Mouse (Mus musculus) MEL (cell line): ENCODE data around the gene Ubap2l. TPM values are rescaled to one million over a fixed set of nuclear protein-coding genes. Genes with fewer than 3 reads are reported as not detected.

Source experiments
- DNase-seq: peaks from one replicate; pipeline ENCODE4 v3.0.0; 2011; ENCODE audit warnings: low read depth, low spot score
- H3K27ac ChIP-seq: 2 replicates; pipeline ENCODE4 v1.5.1; 2012; ENCODE audit warnings: low read depth, mild to moderate bottlenecking, control low read depth, low read length, moderate library complexity; ENCODE audit not compliant: control insufficient read depth
- H3K27me3 ChIP-seq, 2 experiments: fragments of 150-350 bp in 1 of 2; sonication (generic) in 1 of 2; 2 replicates each; pipeline ENCODE4 v1.6.1; 2012; ENCODE audit warnings: low read length in 2 of 2, mild to moderate bottlenecking in 2 of 2, improper control_type of control experiment in 1 of 2, moderate library complexity in 1 of 2; ENCODE audit not compliant: insufficient read depth in 2 of 2, control insufficient read depth in 1 of 2
- H3K36me3 ChIP-seq, 2 experiments: 2 replicates each; pipeline ENCODE4 v1.6.1; 2012 to 2014; ENCODE audit warnings: low read length in 2 of 2, improper control_type of control experiment in 1 of 2, inconsistent platforms in 1 of 2, mild to moderate bottlenecking in 1 of 2; ENCODE audit not compliant: insufficient read depth in 2 of 2, control insufficient read depth in 1 of 2
- H3K4me1 ChIP-seq, 2 experiments: fragments of 150-350 bp in 1 of 2; sonication (generic) in 1 of 2; 2 replicates each; pipeline ENCODE4 v1.6.1; 2012; ENCODE audit warnings: low read length in 2 of 2, improper control_type of control experiment in 1 of 2, mild to moderate bottlenecking in 1 of 2; ENCODE audit not compliant: insufficient read depth in 2 of 2, control insufficient read depth in 1 of 2
- H3K4me3 ChIP-seq, 2 experiments: fragments of 150-350 bp in 1 of 2; sonication (generic) in 1 of 2; 2 replicates each; pipeline ENCODE4 v1.5.1; 2012; ENCODE audit warnings: low read depth in 2 of 2, low read length in 2 of 2, mild to moderate bottlenecking in 2 of 2, moderate library complexity in 2 of 2, control low read depth in 1 of 2, improper control_type of control experiment in 1 of 2; ENCODE audit not compliant: control insufficient read depth in 1 of 2, insufficient read depth in 1 of 2
- H3K79me2 ChIP-seq: 2 replicates; pipeline ENCODE4 v1.6.1; 2012; ENCODE audit warnings: mild to moderate bottlenecking, low read length, moderate library complexity; ENCODE audit not compliant: control insufficient read depth, poor library complexity, insufficient read depth
- H3K9ac ChIP-seq: 2 replicates; pipeline ENCODE4 v1.6.1; 2012; ENCODE audit warnings: low read depth, mild to moderate bottlenecking, control low read depth, low read length, moderate library complexity; ENCODE audit not compliant: control insufficient read depth, poor library complexity, severe bottlenecking
- H3K9me3 ChIP-seq: fragments of 150-350 bp; sonication (generic); replicated peaks from 2 replicates; pipeline ENCODE4 v1.6.1; 2012; ENCODE audit warnings: mild to moderate bottlenecking, low read length, improper control_type of control experiment, moderate library complexity; ENCODE audit not compliant: insufficient read depth
- CHD2 ChIP-seq: IDR thresholded peaks from 2 replicates; pipeline ENCODE4 v1.6.1; 2011; ENCODE audit warnings: low read length, improper control_type of control experiment
- CTCF ChIP-seq, 3 experiments: IDR thresholded peaks in 2 of 3; conservative IDR thresholded peaks in 1 of 3; 2 replicates each; pipeline ENCODE4 v1.5.1; 2011 to 2012; ENCODE audit warnings: low read length in 3 of 3, low read depth in 2 of 3, mild to moderate bottlenecking in 2 of 3, improper control_type of control experiment in 1 of 3, inconsistent platforms in 1 of 3, mixed read lengths in 1 of 3, moderate library complexity in 1 of 3; ENCODE audit not compliant: control insufficient read depth in 1 of 3, insufficient read depth in 1 of 3, poor library complexity in 1 of 3, severe bottlenecking in 1 of 3
- ELF1 ChIP-seq: IDR thresholded peaks from 2 replicates; pipeline ENCODE4 v1.6.1; 2014; ENCODE audit warnings: low read depth, mild to moderate bottlenecking, inconsistent platforms, low read length, improper control_type of control experiment, moderate library complexity
- EP300 ChIP-seq, 2 experiments: IDR thresholded peaks; 2 replicates each; pipeline ENCODE4 v1.6.1; 2011; ENCODE audit warnings: improper control_type of control experiment in 2 of 2, low read length in 2 of 2, low read depth in 1 of 2, mild to moderate bottlenecking in 1 of 2
- GABPA ChIP-seq: IDR thresholded peaks from 2 replicates; pipeline ENCODE4 v1.6.1; 2012; ENCODE audit warnings: low read depth, mild to moderate bottlenecking, inconsistent platforms, low read length, improper control_type of control experiment, moderate library complexity
- KAT2A ChIP-seq: conservative IDR thresholded peaks from 2 replicates; pipeline ENCODE4 v1.6.1; 2012; ENCODE audit warnings: low read depth, low read length, improper control_type of control experiment, inconsistent platforms
- MEF2A ChIP-seq: IDR thresholded peaks from 2 replicates; pipeline ENCODE4 v1.6.1; 2014; ENCODE audit warnings: low read depth, mild to moderate bottlenecking, inconsistent platforms, low read length, improper control_type of control experiment; ENCODE audit not compliant: poor library complexity, insufficient replicate concordance, severe bottlenecking; ENCODE audit errors: extremely low read depth
- MXI1 ChIP-seq: IDR thresholded peaks from 2 replicates; pipeline ENCODE4 v1.6.1; 2011; ENCODE audit warnings: mild to moderate bottlenecking, low read depth, low read length, improper control_type of control experiment
- NELFE ChIP-seq: IDR thresholded peaks from 2 replicates; pipeline ENCODE4 v1.6.1; 2011; ENCODE audit warnings: low read depth, low read length, improper control_type of control experiment
- RAD21 ChIP-seq: IDR thresholded peaks from 2 replicates; pipeline ENCODE4 v1.6.1; 2011; ENCODE audit warnings: mild to moderate bottlenecking, low read depth, low read length, improper control_type of control experiment
- RCOR1 ChIP-seq: IDR thresholded peaks from 2 replicates; pipeline ENCODE4 v1.6.1; 2012; ENCODE audit warnings: low read depth, mild to moderate bottlenecking, inconsistent platforms, low read length, improper control_type of control experiment
- SIN3A ChIP-seq: IDR thresholded peaks from 2 replicates; pipeline ENCODE4 v1.6.1; 2012; ENCODE audit warnings: low read length, improper control_type of control experiment, inconsistent platforms
- TAL1 ChIP-seq: IDR thresholded peaks from 2 replicates; pipeline ENCODE4 v1.6.1; 2012; ENCODE audit warnings: mild to moderate bottlenecking, inconsistent platforms, low read length, moderate library complexity, mixed read lengths
- TCF12 ChIP-seq: IDR thresholded peaks from 2 replicates; pipeline ENCODE4 v1.6.1; 2014; ENCODE audit warnings: low read depth, mild to moderate bottlenecking, inconsistent platforms, low read length, improper control_type of control experiment, moderate library complexity
- ZC3H11A ChIP-seq: IDR thresholded peaks from 2 replicates; pipeline ENCODE4 v1.6.1; 2012; ENCODE audit warnings: low read depth, mild to moderate bottlenecking, inconsistent platforms, low read length, improper control_type of control experiment
- ZKSCAN1 ChIP-seq: IDR thresholded peaks from 2 replicates; pipeline ENCODE4 v1.6.1; 2012; ENCODE audit warnings: low read depth, mild to moderate bottlenecking, inconsistent platforms, low read length, improper control_type of control experiment, moderate library complexity
- ZNF384 ChIP-seq: IDR thresholded peaks from 2 replicates; pipeline ENCODE4 v1.6.1; 2012; ENCODE audit warnings: low read depth, mild to moderate bottlenecking, inconsistent platforms, low read length, improper control_type of control experiment
- polyA plus RNA-seq, 2 experiments: library from polyadenylated mRNA; stranded (reverse) in 1 of 2; unstranded in 1 of 2; fragments of >175 nt in 1 of 2; fragments of >200 nt in 1 of 2; gene quantifications; 2 replicates each; pipeline versions ENCODE4 v1.2.1 to v1.2.4; 2012; ENCODE audit warnings: low replicate concordance in 2 of 2, low read depth in 1 of 2; ENCODE audit not compliant: insufficient read length in 2 of 2, insufficient read depth in 1 of 2, missing spikeins in 1 of 2
- total RNA-seq: library from RNA; depleted of rRNA; stranded (reverse); fragments of 300-350 nt; gene quantifications from 2 replicates; pipeline ENCODE4 v1.2.3, GENCODE M21; 2012

The Ubap2l gene
- total and polyA plus RNA-seq, 3 experiments, result 107 to 442 (median 247) TPM

DNA sequence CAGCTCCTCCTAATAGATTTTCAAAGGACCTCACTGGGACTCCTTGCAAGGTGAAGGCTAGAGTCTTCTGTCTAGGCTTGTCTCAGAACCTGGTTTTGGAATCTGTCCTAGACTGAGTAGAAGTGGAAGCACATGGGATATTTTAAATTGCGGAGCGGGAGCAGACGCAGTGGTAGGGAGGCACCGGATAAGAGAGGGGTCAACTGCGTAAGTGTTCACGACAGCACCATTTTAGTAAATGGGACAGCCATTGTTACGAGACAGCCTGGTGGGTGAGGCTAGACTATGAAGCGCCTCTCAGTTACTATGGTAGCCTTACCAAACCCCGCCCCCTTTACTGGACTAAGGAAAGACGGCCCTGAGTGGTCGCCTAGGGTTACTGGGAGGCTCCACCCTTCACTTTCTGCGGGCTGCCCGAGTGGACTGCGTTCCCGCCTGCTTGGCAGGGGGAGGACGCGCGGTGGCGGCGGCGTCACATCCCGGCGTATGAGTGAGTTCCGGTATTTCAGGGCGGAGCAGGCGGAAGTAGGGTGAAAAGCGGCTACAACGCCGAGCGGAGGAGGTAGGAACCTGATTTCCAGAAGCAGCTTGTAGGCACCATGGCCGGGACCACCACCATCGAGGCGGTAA, 26.8 kb upstream of the Ubap2l start (continued):
- TF ChIP-seq MEF2A (no peak), NELFE (no peak), MXI1 (peak; percentile 92), ELF1 (peak; percentile 91), ZNF384 (no peak)

DNA sequence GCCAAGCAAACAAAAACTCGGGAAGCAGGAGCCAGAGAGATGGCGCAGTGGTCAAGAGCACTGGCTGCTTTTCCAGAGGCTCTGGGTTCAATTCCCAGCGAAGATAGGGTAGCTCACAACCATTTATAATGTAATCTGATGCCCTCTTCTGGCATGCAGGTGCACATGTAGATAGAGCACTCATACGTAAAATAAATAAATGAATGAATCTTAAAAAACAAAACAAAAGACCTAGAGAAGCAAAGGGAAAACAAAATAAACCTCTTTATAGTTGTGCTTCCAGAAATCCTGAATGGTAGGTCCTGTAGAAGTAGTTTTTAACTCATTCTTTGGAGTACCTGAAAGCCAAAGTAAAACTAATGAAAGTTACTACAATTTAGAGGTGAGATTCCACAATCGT, 25.8 kb upstream of the Ubap2l start:
- H3K27ac ChIP-seq, result no peak overlapping the region
- peaks cover 15 to 25% of the 10 kb centered on the region in 2 experiments for H3K4me1 ChIP-seq
- H3K36me3 ChIP-seq, result peaks cover 0 to 23% of the 10 kb centered on the region in 2 experiments; a peak in 2 of 4 replicates
- TF ChIP-seq RAD21 (peak; percentile 18), TAL1 (peak; percentile 39; the same call in 1 of the 2 replicates), SIN3A (peak; percentile 50; the same call in 1 of the 2 replicates), EP300 (IDR thresholded peaks at IDR 0.05; ENCODE audit: low read depth in 1 of 2, low read length in 2 of 2) (no peak), KAT2A (peak; percentile 7; the same call in 1 of the 2 replicates), GABPA (0 out of 2 replicates have a peak, but pooled peaks have one; percentile 8), ZKSCAN1 (no peak), TCF12 (0 out of 2 replicates have a peak, but pooled peaks have one; percentile 13), ZC3H11A (peak; percentile 47; the same call in 1 of the 2 replicates), RCOR1 (0 out of 2 replicates have a peak, but pooled peaks have one; percentile 17), CTCF (IDR thresholded peaks at IDR 0.05 in 2 of 3, conservative IDR thresholded peaks at IDR 0.05 in 1 of 3; ENCODE audit: control insufficient read depth in 1 of 3, insufficient read depth in 1 of 3, low read depth in 2 of 3, low read length in 3 of 3, poor library complexity in 1 of 3, severe bottlenecking in 1 of 3) (peak in 1 of 3 experiments; percentile 44; a peak in 2 of 6 replicates), CHD2 (no peak), ELF1 (0 out of 2 replicates have a peak, but pooled peaks have one; percentile 26)
- H3K79me2 ChIP-seq, result peaks cover 31% of the 10 kb centered on the region
- no peaks in the 10 kb centered on the region for H3K27me3 ChIP-seq
- no peaks in the 10 kb centered on the region for H3K9me3 ChIP-seq
- H3K9ac ChIP-seq, result peak overlapping the region; percentile 59
- peak overlapping the region; percentile 33 to 65 for H3K4me3 ChIP-seq
- DNase-seq, result peak; percentile 52
